Mouse (Mus musculus) stomach, embryonic 15.5 days (tissue): ENCODE data around the gene Dgkd. TPM values are rescaled to one million over a fixed set of nuclear protein-coding genes. Genes with fewer than 3 reads are reported as not detected.
"Not testable (repeated sequence)": the region's sequence is repeated elsewhere in the genome, so short reads cannot be mapped to it uniquely, and the experiment has no call there.

Experiments
- ATAC-seq: fragments of 200-750 bp; cut with Nextera tagmentation; 2 replicates; pipeline ENCODE4 v1.8.0; 2017; ENCODE audit warnings: low read depth, moderate number of reproducible peaks, moderate TSS enrichment; ENCODE audit not compliant: insufficient read depth, low FRiP score
- H3K27ac ChIP-seq: fragments of 300-500 bp; sonication (generic); 2 replicates; pipeline ENCODE4 v1.5.1; 2015; ENCODE audit warnings: mild to moderate bottlenecking, inconsistent platforms
- H3K27me3 ChIP-seq: fragments of 300-500 bp; sonication (generic); replicated peaks from 2 replicates; pipeline ENCODE4 v1.6.1; 2015; ENCODE audit warnings: inconsistent platforms
- H3K36me3 ChIP-seq: fragments of 300-500 bp; sonication (generic); 2 replicates; pipeline ENCODE4 v1.6.1; 2015; ENCODE audit warnings: inconsistent platforms
- H3K4me1 ChIP-seq: fragments of 300-500 bp; sonication (generic); 2 replicates; pipeline ENCODE4 v1.6.1; 2015; ENCODE audit warnings: inconsistent platforms
- H3K4me2 ChIP-seq: fragments of 300-500 bp; sonication (generic); 2 replicates; pipeline ENCODE4 v1.6.1; 2015; ENCODE audit warnings: mild to moderate bottlenecking, inconsistent platforms
- H3K4me3 ChIP-seq: fragments of 300-500 bp; sonication (generic); replicated peaks from 2 replicates; pipeline ENCODE4 v1.5.1; 2015; ENCODE audit warnings: inconsistent platforms
- H3K9ac ChIP-seq: fragments of 300-500 bp; sonication (generic); 2 replicates; pipeline ENCODE4 v1.6.1; 2015; ENCODE audit warnings: inconsistent platforms
- H3K9me3 ChIP-seq: fragments of 300-500 bp; sonication (generic); 2 replicates; pipeline ENCODE4 v1.6.1; 2016; ENCODE audit warnings: inconsistent platforms
- WGBS: fragments of 180-500 bp; shearing (Covaris S2); methylation state at CpG from one replicate; pipeline ENCODE4 v1.1.7; 2015; 5-methylcytosine and 5-hydroxymethylcytosine counted together
- polyA plus RNA-seq: library from polyadenylated mRNA; unstranded; fragments of >200 nt; fragmentation: Nextera tagmentation; extraction: Ambion mirVana; gene quantifications from 2 replicates; pipeline ENCODE4 v1.2.1, GENCODE M21; 2015

Dgkd gene
- polyA plus RNA-seq: 25.5 and 26.1 TPM in 2 replicates

- no peaks in the 10 kb centered on the region for H3K9me3 ChIP-seq
- WGBS: under 1% methylated on average over 56 of the region's 74 CpGs
- peak within 1 kb of the TSS; percentile 78 for H3K9ac ChIP-seq
- peaks cover 23% of the 10 kb centered on the region for H3K4me1 ChIP-seq
- peak within 1 kb of the TSS; percentile 80 for H3K27ac ChIP-seq
- peak; percentile 93 for ATAC-seq
- no peaks in the 10 kb centered on the region for H3K27me3 ChIP-seq
- H3K4me2 ChIP-seq: peak within 1 kb of the TSS; percentile 94
- H3K36me3 ChIP-seq: no peaks in the 10 kb centered on the region
- peak within 1 kb of the TSS; percentile 95 for H3K4me3 ChIP-seq
Observed at GRCm38 (mm10) chr1:87852892-87853600, at the start of gene Dgkd. Gene Dgkd (plus strand): TSS chr1:87853287.

GRCm38 (mm10) chr1:87803576-87803975 lies 49.5 kb upstream of the Dgkd start, which contains the start of gene Sag:
Gene Sag (plus strand): TSS chr1:87803680.
- Histone ChIP-seq H3K4me1 (no peaks in the 10 kb centered on the region), H3K9me3 (no peaks in the 10 kb centered on the region), H3K4me3 (no peak within 1 kb of the TSS), H3K36me3 (no peaks in the 10 kb centered on the region), H3K27me3 (no peaks in the 10 kb centered on the region), H3K27ac (no peak within 1 kb of the TSS), H3K4me2 (no peak within 1 kb of the TSS), H3K9ac (no peak within 1 kb of the TSS)
- WGBS: 58% methylated on average over 6 of the region's 6 CpGs
- no peak for ATAC-seq

GRCm38 (mm10) chr1:87807751-87808150 lies 45.3 kb upstream of the Dgkd start:
- WGBS: 79% methylated on average over 1 of the region's 1 CpGs

GRCm38 (mm10) chr1:87811391-87811790 lies 41.7 kb upstream of the Dgkd start:
- Histone ChIP-seq H3K4me1 (no peaks in the 10 kb centered on the region), H3K4me2 (no peak overlapping the region), H3K27me3 (no peaks in the 10 kb centered on the region), H3K4me3 (no peak overlapping the region), H3K27ac (no peak overlapping the region), H3K9ac (no peak overlapping the region), H3K36me3 (no peaks in the 10 kb centered on the region), H3K9me3 (no peaks in the 10 kb centered on the region)
- 84% methylated on average over 7 of the region's 7 CpGs for WGBS
- no peak for ATAC-seq

More at GRCm38 (mm10) chr1:87807751-87808150, 45.3 kb upstream of the Dgkd start:
- no peak for ATAC-seq
- Histone ChIP-seq H3K36me3 (no peaks in the 10 kb centered on the region), H3K4me3 (no peak overlapping the region), H3K9me3 (no peaks in the 10 kb centered on the region), H3K4me2 (no peak overlapping the region), H3K4me1 (no peaks in the 10 kb centered on the region), H3K9ac (no peak overlapping the region), H3K27ac (no peak overlapping the region), H3K27me3 (no peaks in the 10 kb centered on the region)

GRCm38 (mm10) chr1:87812061-87812460 lies 41.0 kb upstream of the Dgkd start:
- WGBS: 62% methylated on average over 10 of the region's 10 CpGs
- no peak overlapping the region for H3K4me2 ChIP-seq

GRCm38 (mm10) chr1:87813155-87813554 lies 39.9 kb upstream of the Dgkd start:
- Histone ChIP-seq H3K9ac (no peak overlapping the region), H3K9me3 (no peaks in the 10 kb centered on the region), H3K36me3 (no peaks in the 10 kb centered on the region), H3K4me1 (no peaks in the 10 kb centered on the region), H3K27me3 (no peaks in the 10 kb centered on the region), H3K27ac (no peak overlapping the region), H3K4me3 (no peak overlapping the region), H3K4me2 (no peak overlapping the region)
- 77% methylated on average over 6 of the region's 6 CpGs for WGBS
- no peak for ATAC-seq

More at GRCm38 (mm10) chr1:87812061-87812460, 41.0 kb upstream of the Dgkd start:
- no peak overlapping the region for H3K27ac ChIP-seq
- H3K36me3 ChIP-seq: no peaks in the 10 kb centered on the region
- H3K4me1 ChIP-seq: no peaks in the 10 kb centered on the region
- no peak overlapping the region for H3K9ac ChIP-seq
- ATAC-seq: no peak
- no peaks in the 10 kb centered on the region for H3K27me3 ChIP-seq
- no peaks in the 10 kb centered on the region for H3K9me3 ChIP-seq
- H3K4me3 ChIP-seq: no peak overlapping the region

GRCm38 (mm10) chr1:87813681-87814080 lies 39.4 kb upstream of the Dgkd start:
- no peaks in the 10 kb centered on the region for H3K36me3 ChIP-seq
- H3K27me3 ChIP-seq: no peaks in the 10 kb centered on the region
- H3K9me3 ChIP-seq: no peaks in the 10 kb centered on the region
- H3K4me3 ChIP-seq: no peak overlapping the region
- no peak overlapping the region for H3K9ac ChIP-seq
- no peak for ATAC-seq
- no peak overlapping the region for H3K4me2 ChIP-seq
- no peaks in the 10 kb centered on the region for H3K4me1 ChIP-seq
- WGBS: 61% methylated on average over 7 of the region's 7 CpGs
- no peak overlapping the region for H3K27ac ChIP-seq

GRCm38 (mm10) chr1:87824420-87824995 lies 28.6 kb upstream of the Dgkd start:
- no peaks in the 10 kb centered on the region for H3K9me3 ChIP-seq
- H3K4me3 ChIP-seq: no peak overlapping the region
- H3K27me3 ChIP-seq: no peaks in the 10 kb centered on the region
- H3K27ac ChIP-seq: no peak overlapping the region
- H3K4me1 ChIP-seq: no peaks in the 10 kb centered on the region
- no peaks in the 10 kb centered on the region for H3K36me3 ChIP-seq
- no peak overlapping the region for H3K9ac ChIP-seq
- ATAC-seq: no peak
- no peak overlapping the region for H3K4me2 ChIP-seq
- WGBS: 84% methylated on average over 10 of the region's 10 CpGs

GRCm38 (mm10) chr1:87825281-87825680 lies 27.8 kb upstream of the Dgkd start:
- no peak for ATAC-seq
- no peaks in the 10 kb centered on the region for H3K4me1 ChIP-seq
- no peaks in the 10 kb centered on the region for H3K27me3 ChIP-seq
- no peak overlapping the region for H3K4me3 ChIP-seq
- WGBS: 85% methylated on average over 5 of the region's 5 CpGs
- no peak overlapping the region for H3K27ac ChIP-seq
- H3K9me3 ChIP-seq: no peaks in the 10 kb centered on the region
- no peak overlapping the region for H3K4me2 ChIP-seq
- H3K36me3 ChIP-seq: no peaks in the 10 kb centered on the region
- no peak overlapping the region for H3K9ac ChIP-seq

GRCm38 (mm10) chr1:87825991-87826390 lies 27.1 kb upstream of the Dgkd start:
- Histone ChIP-seq H3K36me3 (no peaks in the 10 kb centered on the region), H3K4me1 (no peaks in the 10 kb centered on the region)
- 81% methylated on average over 6 of the region's 6 CpGs for WGBS

GRCm38 (mm10) chr1:87826474-87826873 lies 26.6 kb upstream of the Dgkd start:
- ATAC-seq: no peak
- H3K4me2 ChIP-seq: no peak overlapping the region

More at GRCm38 (mm10) chr1:87825991-87826390, 27.1 kb upstream of the Dgkd start:
- H3K4me2 ChIP-seq: no peak overlapping the region
- no peak overlapping the region for H3K27ac ChIP-seq
- no peak overlapping the region for H3K9ac ChIP-seq
- ATAC-seq: no peak
- no peaks in the 10 kb centered on the region for H3K27me3 ChIP-seq
- no peaks in the 10 kb centered on the region for H3K9me3 ChIP-seq
- H3K4me3 ChIP-seq: no peak overlapping the region

GRCm38 (mm10) chr1:87827476-87827875 lies 25.6 kb upstream of the Dgkd start:
- H3K9me3 ChIP-seq, H3K36me3 ChIP-seq, H3K4me3 ChIP-seq, H3K27me3 ChIP-seq, H3K27ac ChIP-seq, H3K4me1 ChIP-seq, H3K9ac ChIP-seq, H3K4me2 ChIP-seq, ATAC-seq: not testable (repeated sequence)
- WGBS: 90% methylated on average over 1 of the region's 1 CpGs

More at GRCm38 (mm10) chr1:87826474-87826873, 26.6 kb upstream of the Dgkd start:
- no peak overlapping the region for H3K27ac ChIP-seq
- no peak overlapping the region for H3K4me3 ChIP-seq
- H3K9me3 ChIP-seq: no peaks in the 10 kb centered on the region
- no peaks in the 10 kb centered on the region for H3K27me3 ChIP-seq
- H3K9ac ChIP-seq: no peak overlapping the region
- 77% methylated on average over 2 of the region's 2 CpGs for WGBS
- H3K4me1 ChIP-seq: no peaks in the 10 kb centered on the region
- H3K36me3 ChIP-seq: no peaks in the 10 kb centered on the region
